Mouse (Mus musculus): ENCODE measurements around the gene Olfr357. TPM values are rescaled to one million over a fixed set of nuclear protein-coding genes. Genes with fewer than 3 reads are reported as not detected.

Olfr357 gene
- polyA plus RNA-seq (2012; rRNA removed) = not detected in 2 replicates

DNA sequence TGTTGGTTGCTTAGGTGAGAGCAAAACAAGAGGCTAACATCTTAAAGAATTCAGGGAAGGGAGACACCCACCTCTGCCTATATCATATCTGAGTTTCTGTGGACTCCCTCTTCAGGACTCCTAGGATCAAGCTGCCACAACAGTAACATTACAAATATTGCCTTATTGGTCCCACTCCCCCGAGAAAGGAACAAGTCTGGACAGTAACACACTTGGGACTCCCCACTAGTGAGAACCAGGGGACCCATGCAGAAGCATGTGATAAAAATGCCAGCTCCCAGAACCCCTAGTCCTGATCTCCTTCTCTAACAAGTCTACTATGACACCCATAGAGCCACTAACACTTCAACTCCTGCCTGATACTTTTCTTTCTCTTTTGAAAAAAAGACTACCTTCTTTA, at the start of gene Olfr357:
Gene Olfr357 (plus strand): TSS at position 301 of the 400 bp plus-strand sequence.
- DNase-seq (ENCODE audit: low spot score) = no peak

DNA sequence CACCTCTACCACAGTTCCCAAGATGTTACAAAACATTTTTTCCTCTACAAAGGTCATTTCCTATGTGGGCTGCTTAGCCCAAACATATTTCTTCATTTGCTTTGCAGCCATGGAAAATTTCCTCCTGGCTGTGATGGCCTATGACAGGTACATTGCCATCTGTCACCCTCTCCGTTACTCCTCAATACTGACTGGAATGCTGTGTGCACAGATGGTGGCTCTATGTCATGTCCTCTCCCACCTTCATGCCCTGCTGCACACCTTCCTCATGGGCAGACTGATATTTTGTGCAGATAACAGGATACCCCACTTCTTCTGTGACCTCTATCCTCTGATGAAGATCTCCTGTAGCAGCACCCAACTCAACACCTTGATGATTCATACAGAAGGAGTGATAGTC, 3.4 kb downstream of the Olfr357 start:
- no peak for DNase-seq (ENCODE audit: low spot score)

DNA sequence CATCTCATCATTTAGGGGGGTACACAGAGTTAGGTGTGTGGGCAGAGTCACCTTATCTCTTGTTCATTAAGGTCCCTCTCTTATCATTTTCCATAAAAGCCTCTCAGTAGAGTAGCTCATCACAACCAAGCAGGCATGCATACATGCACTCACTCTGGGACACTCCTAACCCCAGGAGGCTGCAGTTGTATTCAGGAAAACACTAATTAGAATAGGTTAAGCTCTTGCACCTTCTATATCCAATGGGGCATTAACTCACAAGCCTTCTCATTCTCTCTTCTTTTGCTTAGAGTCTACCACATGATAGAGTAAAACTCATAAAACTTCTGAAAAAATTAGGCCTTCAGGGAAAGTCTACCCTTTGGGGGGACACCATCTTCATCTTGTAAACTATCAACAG, 15.6 kb downstream of the Olfr357 start, which contains the start of gene Olfr358:
Gene Olfr358 (minus strand): TSS at position 101 of the 400 bp plus-strand sequence.
- DNase-seq (ENCODE audit: low spot score) = no peak

Other genes with a start within 250 kb of the Olfr357 start
- gene Olfr348, start 209.6 kb upstream of the Olfr357 start, polyA plus RNA-seq (2012; rRNA removed) = not detected in 2 replicates
- gene Olfr50, start 203.3 kb upstream of the Olfr357 start, polyA plus RNA-seq (2012; rRNA removed) = not detected in 2 replicates
- gene Olfr3, start 176.8 kb upstream of the Olfr357 start, polyA plus RNA-seq (2012; rRNA removed) = not detected in 2 replicates
- gene Olfr350, start 147.5 kb upstream of the Olfr357 start, polyA plus RNA-seq (2012; rRNA removed) = not detected in 2 replicates
- gene Olfr351, start 131.2 kb upstream of the Olfr357 start, polyA plus RNA-seq (2012; rRNA removed) = not detected in 2 replicates
- not detected in 2 replicates for gene Olfr352, start 125.4 kb upstream of the Olfr357 start, polyA plus RNA-seq (2012; rRNA removed)
- gene Olfr353, start 100.9 kb upstream of the Olfr357 start, polyA plus RNA-seq (2012; rRNA removed) = not detected in 2 replicates
- gene Olfr354, start 88.1 kb upstream of the Olfr357 start, polyA plus RNA-seq (2012; rRNA removed) = not detected in 2 replicates
- not detected in 2 replicates for gene Olfr355, start 64.9 kb upstream of the Olfr357 start, polyA plus RNA-seq (2012; rRNA removed)
- gene Olfr356, start 56.7 kb upstream of the Olfr357 start, polyA plus RNA-seq (2012; rRNA removed) = not detected in 2 replicates
- gene Olfr358, start 15.5 kb downstream of the Olfr357 start, polyA plus RNA-seq (2012; rRNA removed) = not detected in 2 replicates
- gene Olfr360, start 71.9 kb downstream of the Olfr357 start, polyA plus RNA-seq (2012; rRNA removed) = not detected in 2 replicates
- gene Olfr361, start 95.5 kb downstream of the Olfr357 start, polyA plus RNA-seq (2012; rRNA removed) = not detected in 2 replicates
- gene Olfr362, start 124.1 kb downstream of the Olfr357 start, polyA plus RNA-seq (2012; rRNA removed) = not detected in 2 replicates
- gene Olfr364-ps1, start 145.5 kb downstream of the Olfr357 start, polyA plus RNA-seq (2012; rRNA removed) = not detected in 2 replicates
- gene Olfr365, start 194.4 kb downstream of the Olfr357 start, polyA plus RNA-seq (2012; rRNA removed) = not detected in 2 replicates
- not detected in 2 replicates for gene Olfr366, start 217.7 kb downstream of the Olfr357 start, polyA plus RNA-seq (2012; rRNA removed)

All from urinary bladder, adult 2 months (tissue).